Mouse (Mus musculus) embryonic facial prominence, embryonic 13.5 days (tissue): ENCODE data around the gene Plcb1. TPM values are rescaled to one million over a fixed set of nuclear protein-coding genes. Genes with fewer than 3 reads are reported as not detected.

ENCODE experiments used
- ATAC-seq: fragments of 200-750 bp; cut with Nextera tagmentation; 2 replicates; pipeline ENCODE4 v1.8.0; 2017; ENCODE audit warnings: low read depth; ENCODE audit not compliant: insufficient number of reproducible peaks, insufficient read depth, low FRiP score, low TSS enrichment
- H3K27ac ChIP-seq: fragments of 300-500 bp; sonication (generic); 2 replicates; pipeline ENCODE4 v1.5.1; 2015; ENCODE audit warnings: moderate library complexity, mild to moderate bottlenecking, inconsistent platforms
- H3K27me3 ChIP-seq: fragments of 300-500 bp; sonication (generic); 2 replicates; pipeline ENCODE4 v1.6.1; 2015; ENCODE audit warnings: mild to moderate bottlenecking, inconsistent platforms
- H3K36me3 ChIP-seq: fragments of 300-500 bp; sonication (generic); 2 replicates; pipeline ENCODE4 v1.6.1; 2015; ENCODE audit warnings: mild to moderate bottlenecking, inconsistent platforms
- H3K4me1 ChIP-seq: fragments of 300-500 bp; sonication (generic); 2 replicates; pipeline ENCODE4 v1.6.1; 2015; ENCODE audit warnings: inconsistent platforms
- H3K4me2 ChIP-seq: fragments of 300-500 bp; sonication (generic); 2 replicates; pipeline ENCODE4 v1.6.1; 2015; ENCODE audit warnings: moderate library complexity, mild to moderate bottlenecking, inconsistent platforms
- H3K4me3 ChIP-seq: fragments of 300-500 bp; sonication (generic); 2 replicates; pipeline ENCODE4 v1.5.1; 2015; ENCODE audit warnings: mild to moderate bottlenecking, inconsistent platforms
- H3K9ac ChIP-seq: fragments of 300-500 bp; sonication (generic); 2 replicates; pipeline ENCODE4 v1.6.1; 2015; ENCODE audit warnings: mild to moderate bottlenecking, inconsistent platforms
- H3K9me3 ChIP-seq: fragments of 300-500 bp; sonication (generic); 2 replicates; pipeline ENCODE4 v1.6.1; 2016; ENCODE audit warnings: inconsistent platforms
- WGBS: fragments of 180-500 bp; shearing (Covaris S2); methylation state at CpG from one replicate; pipeline ENCODE4 v1.1.7; 2015; ENCODE audit warnings: mixed read lengths; 5-methylcytosine and 5-hydroxymethylcytosine counted together
- polyA plus RNA-seq: library from polyadenylated mRNA; unstranded; fragments of >200 nt; fragmentation: Nextera tagmentation; extraction: Ambion mirVana; gene quantifications from 2 replicates; pipeline ENCODE4 v1.2.1, GENCODE M21; 2015

Gene Plcb1
- polyA plus RNA-seq, 1 experiment from 2014 or later = 18.3 TPM

DNA sequence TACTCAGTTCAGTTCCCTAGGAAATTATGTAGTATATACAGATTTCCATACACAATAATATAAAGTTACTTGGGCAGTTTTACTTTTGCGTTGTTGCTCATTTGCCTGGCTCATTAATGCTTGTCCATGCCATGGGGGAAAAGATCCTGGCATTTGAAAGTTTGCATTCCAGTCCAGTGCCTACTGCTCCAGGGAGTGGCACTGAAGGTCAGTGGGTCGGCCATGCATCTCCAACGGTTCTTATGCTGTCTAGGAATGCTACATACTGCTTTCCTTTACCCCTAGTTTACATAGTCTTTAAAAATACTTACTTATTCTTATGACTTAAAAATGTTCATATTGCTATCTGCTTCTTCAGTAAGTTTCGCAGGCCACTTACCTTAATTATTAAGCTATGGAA lies 156.2 kb downstream of the Plcb1 start:
- WGBS = 61% methylated on average over 4 of the region's 4 CpGs

DNA sequence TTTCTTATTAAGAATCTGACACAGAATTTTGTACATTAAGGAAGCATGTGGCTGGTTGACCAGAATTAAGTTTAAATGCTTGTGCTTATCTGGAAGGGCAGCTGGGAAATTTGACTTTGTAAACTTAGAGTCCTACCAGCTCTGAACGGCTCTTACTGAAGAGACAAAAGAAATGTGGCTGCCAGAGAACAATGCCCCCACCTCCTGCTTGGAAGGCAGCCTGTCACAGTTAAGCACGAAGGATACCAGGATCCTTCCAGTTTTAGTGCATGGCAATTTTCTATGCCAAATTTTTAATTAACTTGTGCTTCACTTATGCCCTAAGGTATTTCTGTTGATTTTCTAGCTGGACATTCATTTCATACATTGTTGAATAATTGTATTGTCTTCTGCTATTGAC lies 157.1 kb downstream of the Plcb1 start:
- Histone ChIP-seq H3K36me3 (no peaks in the 10 kb centered on the region), H3K9me3 (no peaks in the 10 kb centered on the region), H3K4me2 (no peak overlapping the region), H3K9ac (no peak overlapping the region), H3K27me3 (no peaks in the 10 kb centered on the region), H3K4me1 (no peaks in the 10 kb centered on the region), H3K27ac (no peak overlapping the region), H3K4me3 (no peak overlapping the region)
- no peak for ATAC-seq
- 27% methylated on average over 2 of the region's 2 CpGs for WGBS

More for the DNA sequence above, 156.2 kb downstream of the Plcb1 start:
- no peaks in the 10 kb centered on the region for H3K36me3 ChIP-seq
- no peak overlapping the region for H3K9ac ChIP-seq
- no peak overlapping the region for H3K4me3 ChIP-seq
- H3K4me1 ChIP-seq = peaks cover 5% of the 10 kb centered on the region; the same call in 1 of the 2 replicates
- H3K27me3 ChIP-seq = no peaks in the 10 kb centered on the region
- ATAC-seq = no peak
- no peaks in the 10 kb centered on the region for H3K9me3 ChIP-seq
- no peak overlapping the region for H3K4me2 ChIP-seq
- H3K27ac ChIP-seq = no peak overlapping the region

DNA sequence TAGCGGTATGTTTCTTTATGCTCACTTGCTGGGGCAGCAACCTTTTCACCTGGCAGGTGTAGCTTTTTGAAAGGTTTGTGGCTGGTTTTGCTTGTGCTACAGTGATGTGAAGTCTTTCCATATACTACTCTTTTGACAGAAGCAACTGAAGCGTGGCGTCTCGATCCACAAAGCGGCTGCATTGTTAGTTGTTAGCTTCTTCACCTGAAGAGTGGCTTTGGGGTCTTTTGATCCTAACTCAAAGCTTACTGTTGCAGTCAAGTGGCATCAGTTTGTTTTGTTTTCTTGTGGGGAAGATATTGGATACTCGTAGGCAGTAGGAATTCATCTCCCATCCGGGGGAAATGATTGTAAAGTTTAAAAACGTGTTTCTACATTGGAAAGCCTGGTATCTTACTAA lies 160.5 kb downstream of the Plcb1 start:
- Histone ChIP-seq H3K4me3 (no peak overlapping the region), H3K9me3 (no peaks in the 10 kb centered on the region), H3K9ac (no peak overlapping the region), H3K27me3 (no peaks in the 10 kb centered on the region), H3K27ac (no peak overlapping the region), H3K4me2 (no peak overlapping the region), H3K36me3 (no peaks in the 10 kb centered on the region), H3K4me1 (no peaks in the 10 kb centered on the region)
- 80% methylated on average over 8 of the region's 8 CpGs for WGBS
- no peak for ATAC-seq

DNA sequence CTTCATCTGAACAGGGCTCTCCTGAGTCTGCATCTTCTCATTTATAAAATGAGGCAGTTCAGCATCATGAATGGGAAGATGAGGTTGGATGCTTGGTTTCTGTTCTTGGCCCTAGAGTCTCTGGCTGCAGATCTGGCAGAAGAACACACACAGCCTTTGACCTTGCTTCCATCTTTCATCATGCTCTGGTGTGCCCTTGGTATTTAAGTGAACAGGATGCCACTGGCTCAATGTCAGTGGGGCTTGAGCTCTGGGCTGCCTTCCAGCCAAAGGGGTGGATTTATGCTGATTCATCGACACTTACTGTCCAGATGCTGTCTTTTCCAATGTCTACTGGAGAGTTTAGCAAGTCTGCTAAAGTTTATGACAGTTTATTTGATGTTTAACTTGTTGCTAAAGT lies 161.0 kb downstream of the Plcb1 start:
- ATAC-seq = no peak
- Histone ChIP-seq H3K36me3 (no peaks in the 10 kb centered on the region), H3K27me3 (no peaks in the 10 kb centered on the region), H3K4me2 (no peak overlapping the region), H3K27ac (no peak overlapping the region), H3K9me3 (no peaks in the 10 kb centered on the region), H3K9ac (no peak overlapping the region), H3K4me1 (no peaks in the 10 kb centered on the region), H3K4me3 (no peak overlapping the region)
- WGBS = 69% methylated on average over 1 of the region's 1 CpGs

DNA sequence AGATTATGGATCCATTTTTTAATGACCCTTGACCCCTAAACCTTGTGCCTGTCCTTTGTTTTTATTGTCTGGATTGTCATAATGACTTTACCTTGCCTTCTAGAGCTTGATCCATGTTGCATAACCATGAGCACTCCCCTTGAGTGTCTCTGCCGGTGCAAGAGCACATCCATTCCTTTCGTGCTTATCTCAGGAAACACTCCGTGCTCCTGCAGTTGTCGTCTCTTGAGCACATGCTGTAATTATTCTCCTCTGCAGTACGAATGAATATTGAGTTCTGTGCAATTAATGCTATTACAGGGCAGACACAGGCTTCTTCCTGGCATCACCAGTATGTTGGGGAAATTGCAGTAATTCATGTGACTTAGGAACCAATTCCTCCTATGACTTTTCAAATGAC lies 166.2 kb downstream of the Plcb1 start:
- no peaks in the 10 kb centered on the region for H3K9me3 ChIP-seq
- no peak overlapping the region for H3K4me3 ChIP-seq
- H3K36me3 ChIP-seq = no peaks in the 10 kb centered on the region
- H3K27me3 ChIP-seq = no peaks in the 10 kb centered on the region
- 75% methylated on average over 5 of the region's 5 CpGs for WGBS
- no peak overlapping the region for H3K4me2 ChIP-seq
- H3K9ac ChIP-seq = no peak overlapping the region
- H3K27ac ChIP-seq = no peak overlapping the region
- ATAC-seq = no peak
- no peaks in the 10 kb centered on the region for H3K4me1 ChIP-seq

DNA sequence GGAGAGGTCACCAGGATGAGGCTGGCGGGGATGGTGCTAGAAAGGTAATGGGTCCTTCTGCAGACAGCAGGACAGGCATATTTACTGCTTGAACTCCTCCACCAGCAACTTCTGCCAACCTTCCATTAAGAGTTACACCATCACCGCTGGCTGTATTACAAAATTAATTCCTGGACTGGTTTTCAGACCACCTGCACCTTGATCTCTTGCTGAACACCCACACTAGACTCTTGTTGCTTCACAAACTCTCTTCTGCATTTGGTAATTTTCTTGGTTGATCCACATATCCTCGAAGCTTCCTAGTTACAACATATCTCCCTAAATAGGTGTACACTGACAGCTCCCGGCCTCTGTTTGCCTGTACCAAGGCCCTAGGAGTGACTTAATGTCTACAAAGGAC lies 170.6 kb downstream of the Plcb1 start:
- Histone ChIP-seq H3K9ac (no peak overlapping the region), H3K4me3 (no peak overlapping the region), H3K27ac (no peak overlapping the region), H3K27me3 (no peaks in the 10 kb centered on the region), H3K36me3 (no peaks in the 10 kb centered on the region), H3K4me2 (no peak overlapping the region), H3K4me1 (no peaks in the 10 kb centered on the region), H3K9me3 (no peaks in the 10 kb centered on the region)
- no peak for ATAC-seq
- 86% methylated on average over 4 of the region's 4 CpGs for whole genome bisulfite sequencing

DNA sequence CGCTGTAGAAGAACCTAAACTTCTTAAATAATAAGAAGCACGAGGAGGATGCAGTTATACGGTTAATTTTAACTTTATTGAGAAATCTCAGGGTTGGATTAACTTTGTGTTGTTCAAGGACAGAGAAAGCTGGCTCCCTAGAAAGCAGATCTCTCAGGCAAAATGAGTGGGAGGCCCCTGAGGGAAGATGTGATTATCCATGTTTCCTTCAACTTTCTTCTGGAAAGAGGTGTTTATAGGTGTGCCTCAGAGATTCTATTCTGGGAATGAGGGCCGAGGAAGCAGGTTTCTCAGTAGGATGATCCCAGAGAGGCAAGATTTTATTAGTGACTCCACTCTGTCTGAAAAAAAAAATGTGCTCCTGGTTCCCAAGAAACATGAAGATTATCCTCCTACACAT lies 180.3 kb downstream of the Plcb1 start:
- Histone ChIP-seq H3K36me3 (no peaks in the 10 kb centered on the region), H3K27me3 (no peaks in the 10 kb centered on the region), H3K4me3 (no peak overlapping the region), H3K4me1 (peaks cover 3% of the 10 kb centered on the region; the same call in 1 of the 2 replicates), H3K9me3 (no peaks in the 10 kb centered on the region), H3K27ac (no peak overlapping the region), H3K9ac (no peak overlapping the region), H3K4me2 (no peak overlapping the region)
- no peak for ATAC-seq
- 74% methylated on average over 4 of the region's 4 CpGs for WGBS

DNA sequence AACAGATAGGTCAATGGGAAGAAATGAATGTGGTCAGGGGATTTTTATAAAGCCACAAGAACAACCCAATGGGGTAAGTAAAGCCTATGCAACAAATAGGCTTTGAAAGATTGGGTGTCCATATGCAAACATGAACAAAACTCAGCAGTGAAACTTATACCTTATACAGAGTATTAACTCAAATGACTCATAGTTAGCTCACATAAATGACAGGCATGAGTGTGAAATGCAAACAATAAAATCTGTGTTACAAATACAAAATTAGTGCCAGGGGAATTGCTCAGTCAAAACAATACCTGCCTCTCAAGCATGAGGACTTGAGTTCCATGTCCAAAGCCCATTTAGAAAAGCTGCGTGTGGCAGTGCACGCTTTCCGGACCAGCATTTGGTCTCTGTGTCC lies 182.5 kb downstream of the Plcb1 start:
- no peak overlapping the region for H3K4me2 ChIP-seq
- H3K4me1 ChIP-seq = no peaks in the 10 kb centered on the region
- 73% methylated on average over 3 of the region's 3 CpGs for WGBS
- H3K27me3 ChIP-seq = no peaks in the 10 kb centered on the region
- H3K27ac ChIP-seq = no peak overlapping the region
- H3K4me3 ChIP-seq = no peak overlapping the region
- H3K9me3 ChIP-seq = no peaks in the 10 kb centered on the region
- no peaks in the 10 kb centered on the region for H3K36me3 ChIP-seq
- no peak overlapping the region for H3K9ac ChIP-seq
- ATAC-seq = no peak

DNA sequence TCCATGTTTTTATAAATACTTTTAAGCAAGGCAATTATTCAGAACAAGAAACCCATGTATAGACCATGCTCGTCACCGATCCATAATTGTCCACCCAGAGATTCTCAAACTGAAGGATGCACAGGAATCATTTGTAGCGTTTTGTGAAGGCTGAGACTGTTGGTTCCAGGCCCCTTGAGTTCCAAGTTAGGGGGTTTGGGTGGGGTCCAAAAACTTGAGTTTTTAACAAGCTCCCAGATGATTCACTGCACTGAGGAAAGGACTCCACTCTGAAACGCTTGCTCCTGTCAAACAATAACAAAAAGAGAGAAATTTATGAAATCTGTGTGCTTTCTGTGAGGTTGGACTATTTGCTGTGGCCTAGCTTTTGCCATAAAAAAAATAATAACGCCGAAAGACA lies 186.5 kb downstream of the Plcb1 start:
- H3K4me3 ChIP-seq = no peak overlapping the region
- H3K9ac ChIP-seq = no peak overlapping the region
- no peak overlapping the region for H3K4me2 ChIP-seq
- H3K9me3 ChIP-seq = no peaks in the 10 kb centered on the region
- 76% methylated on average over 6 of the region's 6 CpGs for WGBS
- H3K4me1 ChIP-seq = peaks cover 9% of the 10 kb centered on the region
- H3K27me3 ChIP-seq = no peaks in the 10 kb centered on the region
- H3K27ac ChIP-seq = no peak overlapping the region
- no peaks in the 10 kb centered on the region for H3K36me3 ChIP-seq
- no peak for ATAC-seq

DNA sequence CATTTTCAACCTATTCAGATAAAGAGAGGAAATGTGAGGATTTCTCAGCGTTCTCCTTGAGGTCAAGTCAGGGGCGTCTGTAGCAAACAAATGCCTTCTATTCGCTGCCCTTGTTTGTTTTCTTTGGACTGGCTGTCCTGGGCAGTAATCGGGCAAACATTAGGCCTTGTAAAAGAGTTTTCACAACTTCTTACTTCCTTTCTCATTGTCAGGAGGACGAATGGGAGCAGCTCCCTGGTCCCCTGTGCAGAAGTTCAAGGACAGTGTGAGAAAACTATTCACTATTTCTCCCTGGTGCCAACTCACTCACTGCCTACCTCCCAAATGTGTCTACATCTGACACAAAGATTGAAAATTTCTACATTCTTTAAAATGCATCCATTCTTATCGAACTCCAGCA lies 188.8 kb downstream of the Plcb1 start:
- no peak overlapping the region for H3K27ac ChIP-seq
- H3K4me1 ChIP-seq = peaks cover 16% of the 10 kb centered on the region
- no peak for ATAC-seq
- H3K9me3 ChIP-seq = no peaks in the 10 kb centered on the region
- H3K27me3 ChIP-seq = no peaks in the 10 kb centered on the region
- WGBS = 33% methylated on average over 6 of the region's 6 CpGs
- no peaks in the 10 kb centered on the region for H3K36me3 ChIP-seq
- no peak overlapping the region for H3K4me2 ChIP-seq
- no peak overlapping the region for H3K4me3 ChIP-seq
- no peak overlapping the region for H3K9ac ChIP-seq

DNA sequence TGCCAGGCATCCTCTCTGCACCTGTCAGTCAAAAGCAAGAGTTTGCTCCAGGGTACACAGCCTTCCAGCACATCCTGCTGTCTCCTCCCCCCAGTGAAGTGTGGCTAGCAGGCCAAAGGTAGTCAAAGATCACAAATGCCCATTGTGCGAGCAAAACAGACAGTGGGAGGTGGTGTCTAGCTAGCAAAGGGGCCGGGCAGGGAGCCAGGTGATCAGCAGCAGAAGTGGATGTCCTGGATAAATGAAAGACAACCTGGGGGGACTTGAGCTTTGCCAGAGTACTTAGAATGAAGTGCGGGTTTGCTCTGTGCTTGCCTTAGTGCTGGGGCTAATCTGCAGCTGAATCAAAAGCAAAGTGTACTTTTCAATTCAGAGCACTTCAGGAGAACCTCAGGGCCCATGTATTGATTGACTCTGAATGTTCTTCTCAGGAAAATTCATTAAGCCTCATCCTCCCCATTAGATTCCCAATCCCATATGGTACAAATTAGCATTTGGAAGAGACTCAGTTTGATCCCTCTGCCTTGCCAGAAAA lies 191.0 kb downstream of the Plcb1 start:
- H3K4me2 ChIP-seq = no peak overlapping the region
- H3K36me3 ChIP-seq = no peaks in the 10 kb centered on the region
- no peaks in the 10 kb centered on the region for H3K27me3 ChIP-seq
- no peaks in the 10 kb centered on the region for H3K9me3 ChIP-seq
- 0 out of 2 replicates have a peak, but pooled peaks have one; percentile 43 for ATAC-seq
- H3K27ac ChIP-seq = peak overlapping the region; percentile 78
- H3K9ac ChIP-seq = no peak overlapping the region
- peaks cover 16% of the 10 kb centered on the region for H3K4me1 ChIP-seq
- no peak overlapping the region for H3K4me3 ChIP-seq
- 9% methylated on average over 3 of the region's 3 CpGs for WGBS

DNA sequence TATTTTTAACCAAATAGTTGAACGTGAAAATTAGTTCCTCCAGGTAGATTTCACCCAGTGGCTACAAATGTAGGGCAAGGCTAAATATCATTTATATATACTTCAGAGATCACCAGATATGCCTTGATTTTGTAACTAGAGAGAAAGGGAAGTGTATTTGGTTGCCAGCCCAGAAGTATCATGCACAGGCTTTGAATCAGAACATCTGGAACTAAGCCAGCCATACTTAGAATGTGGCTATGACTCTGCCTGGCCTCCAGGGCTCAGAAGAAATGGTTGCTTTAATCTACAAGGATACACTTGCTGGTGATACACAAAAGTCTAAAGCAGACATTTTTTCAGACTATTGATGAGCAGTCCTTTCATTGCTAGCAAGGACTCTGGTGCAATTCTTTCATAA lies 191.8 kb downstream of the Plcb1 start:
- WGBS = 32% methylated on average over 1 of the region's 1 CpGs
- Histone ChIP-seq H3K36me3 (no peaks in the 10 kb centered on the region), H3K4me1 (peaks cover 16% of the 10 kb centered on the region), H3K9me3 (no peaks in the 10 kb centered on the region), H3K27ac (no peak overlapping the region), H3K4me3 (no peak overlapping the region), H3K27me3 (no peaks in the 10 kb centered on the region), H3K9ac (no peak overlapping the region), H3K4me2 (no peak overlapping the region)
- no peak for ATAC-seq

DNA sequence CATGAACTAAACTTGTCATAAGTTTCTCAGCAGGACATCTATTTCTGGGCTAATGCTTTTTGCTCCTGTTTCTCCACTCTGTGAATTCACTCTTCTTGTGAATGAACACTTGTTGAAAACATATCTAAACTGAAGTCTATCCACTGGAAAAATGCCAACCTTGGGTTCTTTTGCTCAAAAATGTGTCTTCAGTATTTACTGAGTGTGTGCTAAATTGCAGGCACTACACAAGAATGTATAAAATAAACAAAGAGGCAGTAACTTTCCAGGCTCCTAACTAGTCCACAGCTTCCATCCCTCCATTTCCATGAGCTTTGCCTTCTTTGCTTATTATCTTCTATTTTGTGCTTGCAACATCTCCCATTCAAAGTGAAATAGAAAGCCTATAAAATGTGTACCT lies 195.5 kb downstream of the Plcb1 start:
- Histone ChIP-seq H3K4me1 (peaks cover 16% of the 10 kb centered on the region), H3K9ac (no peak overlapping the region), H3K36me3 (no peaks in the 10 kb centered on the region), H3K27ac (no peak overlapping the region), H3K4me2 (no peak overlapping the region), H3K9me3 (no peaks in the 10 kb centered on the region), H3K27me3 (no peaks in the 10 kb centered on the region), H3K4me3 (no peak overlapping the region)
- no peak for ATAC-seq
